Mouse (Mus musculus) neural tube, embryonic 11.5 days (tissue): Measurements from ENCODE around the gene Ubn1. TPM values are rescaled to one million over a fixed set of nuclear protein-coding genes. Genes with fewer than 3 reads are reported as not detected.

Source experiments
- ATAC-seq: fragments of 200-750 bp; cut with Nextera tagmentation; 2 replicates; pipeline ENCODE4 v1.8.0; 2017; ENCODE audit warnings: moderate number of reproducible peaks, mild to moderate bottlenecking, moderate TSS enrichment, moderate library complexity; ENCODE audit not compliant: insufficient read depth, low FRiP score, low TSS enrichment
- DNase-seq: peaks from one replicate; pipeline ENCODE4 v3.0.0-alpha.2; 2015; ENCODE audit warnings: low spot score
- H3K27ac ChIP-seq: fragments of 300-500 bp; sonication (generic); 2 replicates; pipeline ENCODE4 v1.5.1; 2014; ENCODE audit warnings: low read depth, mild to moderate bottlenecking, low read length
- H3K27me3 ChIP-seq: fragments of 300-500 bp; sonication (generic); 2 replicates; pipeline ENCODE4 v1.6.1; 2014; ENCODE audit warnings: mild to moderate bottlenecking, low read length, mixed read lengths; ENCODE audit not compliant: control insufficient read depth, insufficient read depth
- H3K36me3 ChIP-seq: fragments of 300-500 bp; sonication (generic); 2 replicates; pipeline ENCODE4 v1.6.1; 2014; ENCODE audit warnings: mild to moderate bottlenecking, low read length, moderate library complexity, mixed read lengths; ENCODE audit not compliant: control insufficient read depth, insufficient read depth
- H3K4me1 ChIP-seq: fragments of 300-500 bp; sonication (generic); 2 replicates; pipeline ENCODE4 v1.6.1; 2014; ENCODE audit warnings: low read length, mixed read lengths; ENCODE audit not compliant: control insufficient read depth, insufficient read depth
- H3K4me2 ChIP-seq: fragments of 300-500 bp; sonication (generic); 2 replicates; pipeline ENCODE4 v1.6.1; 2014; ENCODE audit warnings: low read depth, mild to moderate bottlenecking, moderate library complexity
- H3K4me3 ChIP-seq: fragments of 300-500 bp; sonication (generic); 2 replicates; pipeline ENCODE4 v1.5.1; 2014; ENCODE audit warnings: low read depth, low read length
- H3K9ac ChIP-seq: fragments of 300-500 bp; sonication (generic); 2 replicates; pipeline ENCODE4 v1.6.1; 2014; ENCODE audit warnings: mild to moderate bottlenecking, low read length
- H3K9me3 ChIP-seq: fragments of 300-500 bp; sonication (generic); 2 replicates; pipeline ENCODE4 v1.6.1; 2016; ENCODE audit warnings: low read length; ENCODE audit not compliant: control insufficient read depth
- WGBS: fragments of 180-500 bp; shearing (Covaris S2); extraction: QIAGEN DNeasy Blood & Tissue Kit; methylation state at CpG from one replicate; pipeline ENCODE4 v1.1.7; 2014; 5-methylcytosine and 5-hydroxymethylcytosine counted together
- polyA plus RNA-seq: library from polyadenylated mRNA; unstranded; fragments of >200 nt; fragmentation: Nextera tagmentation; extraction: Ambion mirVana; gene quantifications from 2 replicates; pipeline ENCODE4 v1.2.1, GENCODE M21; 2014

Ubn1 gene
- polyA plus RNA-seq, 1 experiment from 2014 or later: 22.6 TPM

DNA sequence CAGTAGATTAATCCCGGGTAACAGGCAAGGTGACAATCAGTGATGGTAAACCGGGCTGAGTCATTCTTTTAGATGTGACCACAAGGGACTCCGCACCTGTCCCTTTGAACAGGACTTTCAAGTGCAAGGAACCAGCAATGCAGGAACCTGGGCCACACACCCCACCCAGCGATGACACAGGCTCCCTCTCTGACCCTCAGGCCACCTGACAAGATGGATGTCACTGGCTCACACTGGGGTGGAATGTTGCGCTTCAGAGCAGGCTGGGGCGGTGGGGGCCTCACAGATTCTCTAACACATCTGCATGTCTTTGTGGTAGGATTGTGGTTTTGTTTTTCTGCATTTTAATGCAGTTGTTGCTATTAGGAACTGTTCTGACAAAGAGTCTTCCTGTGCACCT lies 73.6 kb downstream of the Ubn1 start:
- no peak overlapping the region for H3K9ac ChIP-seq
- WGBS: 65% methylated on average over 6 of the region's 6 CpGs
- no peak overlapping the region for H3K4me2 ChIP-seq
- no peaks in the 10 kb centered on the region for H3K36me3 ChIP-seq
- no peak overlapping the region for H3K27ac ChIP-seq
- DNase-seq (no peak), ATAC-seq (no peak)
- no peak overlapping the region for H3K4me3 ChIP-seq
- no peaks in the 10 kb centered on the region for H3K4me1 ChIP-seq
- no peaks in the 10 kb centered on the region for H3K27me3 ChIP-seq
- no peaks in the 10 kb centered on the region for H3K9me3 ChIP-seq

DNA sequence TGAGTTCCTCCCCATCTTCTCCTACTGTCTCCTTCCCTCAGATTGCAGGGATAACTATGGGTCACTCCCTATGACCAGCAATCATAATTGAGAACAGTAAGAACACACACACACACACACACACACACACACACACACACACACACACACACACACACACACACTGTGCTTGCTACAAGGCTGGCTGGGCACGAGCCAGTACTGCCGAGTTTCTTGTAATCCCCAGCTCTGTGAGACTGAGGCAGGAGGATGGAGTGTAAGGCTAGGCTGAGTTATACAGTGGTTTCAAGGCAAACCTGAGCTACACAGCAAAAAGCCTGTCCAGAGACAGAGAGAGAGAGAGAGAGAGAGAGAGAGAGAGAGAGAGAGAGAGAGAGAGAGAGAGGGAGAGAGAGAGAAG lies 80.3 kb downstream of the Ubn1 start:
- Histone ChIP-seq H3K9ac (no peak overlapping the region), H3K4me3 (no peak overlapping the region), H3K4me1 (peaks cover 8% of the 10 kb centered on the region; the same call in 1 of the 2 replicates), H3K4me2 (no peak overlapping the region), H3K36me3 (no peaks in the 10 kb centered on the region), H3K27ac (no peak overlapping the region), H3K27me3 (peaks cover 35% of the 10 kb centered on the region), H3K9me3 (no peaks in the 10 kb centered on the region)
- 39% methylated on average over 2 of the region's 2 CpGs for WGBS
- ATAC-seq (no peak), DNase-seq (no peak)

DNA sequence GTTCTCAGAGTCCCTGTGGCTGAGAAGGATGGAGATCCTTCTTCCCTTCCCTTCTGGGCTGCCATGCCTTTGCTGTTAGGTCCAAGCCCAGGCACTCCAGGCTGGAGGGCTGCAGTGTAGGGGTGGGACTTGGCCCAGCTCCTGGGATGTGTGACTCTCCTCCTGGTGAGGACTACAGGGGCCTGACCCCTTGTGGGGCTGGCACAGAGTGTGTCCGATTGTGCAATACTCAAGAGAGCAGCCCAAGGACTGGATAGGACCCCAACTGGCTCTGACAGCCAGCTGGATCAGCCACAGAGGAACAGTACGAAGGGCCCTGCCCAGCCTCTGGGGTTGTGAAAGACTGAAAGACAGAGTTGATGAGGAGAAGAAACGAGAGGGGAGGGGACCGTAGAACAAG lies 80.9 kb downstream of the Ubn1 start:
- H3K36me3 ChIP-seq: no peaks in the 10 kb centered on the region
- H3K4me3 ChIP-seq: no peak overlapping the region
- peaks cover 8% of the 10 kb centered on the region; the same call in 1 of the 2 replicates for H3K4me1 ChIP-seq
- 6% methylated on average over 4 of the region's 4 CpGs for WGBS
- H3K9ac ChIP-seq: no peak overlapping the region
- no peaks in the 10 kb centered on the region for H3K9me3 ChIP-seq
- no peak for ATAC-seq
- H3K27ac ChIP-seq: no peak overlapping the region
- H3K4me2 ChIP-seq: no peak overlapping the region
- peaks cover 35% of the 10 kb centered on the region for H3K27me3 ChIP-seq
- no peak for DNase-seq

DNA sequence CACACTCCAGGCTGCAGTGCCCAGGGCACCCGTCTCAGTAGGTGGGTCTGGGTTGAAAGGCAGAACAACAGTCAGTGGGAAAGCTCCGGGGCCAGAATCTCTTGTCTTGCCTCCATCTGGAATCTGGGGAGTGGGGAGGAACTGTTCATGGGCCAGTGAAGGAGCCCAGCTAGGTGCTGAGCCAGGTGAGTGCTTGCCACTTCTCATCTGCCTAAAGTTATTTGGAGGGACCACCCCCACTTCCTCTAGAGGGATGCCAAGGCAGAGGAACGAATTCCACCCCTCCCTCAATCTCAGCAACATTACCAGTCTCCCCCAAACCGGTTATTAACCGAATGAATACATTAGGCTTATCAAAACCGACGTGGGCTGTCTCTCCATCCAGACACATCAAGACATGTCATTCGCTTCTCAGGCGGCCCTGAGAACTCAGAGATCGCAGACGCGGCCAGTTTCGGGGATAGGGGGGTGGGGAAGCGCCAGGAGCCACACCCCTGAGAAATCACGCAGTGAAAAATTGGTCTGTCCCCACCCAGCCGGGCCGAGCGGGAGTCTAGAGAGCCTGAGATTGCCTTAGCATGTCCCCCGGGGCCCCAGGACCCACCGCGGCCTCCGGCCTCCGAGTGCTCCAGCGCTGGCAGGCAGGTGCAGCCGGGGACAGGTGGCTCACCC lies 81.5 kb downstream of the Ubn1 start:
- Histone ChIP-seq H3K9ac (no peak overlapping the region), H3K27me3 (peaks cover 35% of the 10 kb centered on the region), H3K4me3 (no peak overlapping the region), H3K27ac (no peak overlapping the region), H3K36me3 (no peaks in the 10 kb centered on the region), H3K4me1 (peaks cover 8% of the 10 kb centered on the region; the same call in 1 of the 2 replicates), H3K9me3 (no peaks in the 10 kb centered on the region), H3K4me2 (no peak overlapping the region)
- ATAC-seq: no peak
- DNase-seq: no peak
- 2% methylated on average over 25 of the region's 25 CpGs for WGBS

DNA sequence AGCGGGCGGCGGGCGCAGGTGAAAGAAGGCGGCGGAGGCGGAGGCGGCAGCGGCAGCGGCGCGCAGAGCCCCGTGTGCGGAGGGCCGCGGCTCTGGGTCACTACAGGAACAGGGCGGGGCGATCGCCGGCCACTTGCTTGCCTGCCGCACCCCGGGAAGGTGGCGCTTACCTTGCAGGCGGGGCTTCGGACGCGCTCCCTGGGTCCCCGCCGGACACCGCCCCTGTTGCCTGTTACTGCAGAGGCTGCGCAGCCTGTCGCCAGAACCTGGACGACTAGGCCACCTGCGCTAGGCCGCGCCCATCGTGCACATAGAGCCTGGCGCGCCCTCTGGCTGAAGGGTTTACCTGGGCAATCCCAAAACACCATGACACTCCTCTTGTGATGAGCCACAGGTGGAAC lies 82.5 kb downstream of the Ubn1 start, which contains the start of gene Ppl:
TSS of gene Ppl (minus strand) at position 21 of the 401 bp plus-strand sequence.
- no peaks in the 10 kb centered on the region for H3K9me3 ChIP-seq
- no peak within 1 kb of the TSS for H3K9ac ChIP-seq

DNA sequence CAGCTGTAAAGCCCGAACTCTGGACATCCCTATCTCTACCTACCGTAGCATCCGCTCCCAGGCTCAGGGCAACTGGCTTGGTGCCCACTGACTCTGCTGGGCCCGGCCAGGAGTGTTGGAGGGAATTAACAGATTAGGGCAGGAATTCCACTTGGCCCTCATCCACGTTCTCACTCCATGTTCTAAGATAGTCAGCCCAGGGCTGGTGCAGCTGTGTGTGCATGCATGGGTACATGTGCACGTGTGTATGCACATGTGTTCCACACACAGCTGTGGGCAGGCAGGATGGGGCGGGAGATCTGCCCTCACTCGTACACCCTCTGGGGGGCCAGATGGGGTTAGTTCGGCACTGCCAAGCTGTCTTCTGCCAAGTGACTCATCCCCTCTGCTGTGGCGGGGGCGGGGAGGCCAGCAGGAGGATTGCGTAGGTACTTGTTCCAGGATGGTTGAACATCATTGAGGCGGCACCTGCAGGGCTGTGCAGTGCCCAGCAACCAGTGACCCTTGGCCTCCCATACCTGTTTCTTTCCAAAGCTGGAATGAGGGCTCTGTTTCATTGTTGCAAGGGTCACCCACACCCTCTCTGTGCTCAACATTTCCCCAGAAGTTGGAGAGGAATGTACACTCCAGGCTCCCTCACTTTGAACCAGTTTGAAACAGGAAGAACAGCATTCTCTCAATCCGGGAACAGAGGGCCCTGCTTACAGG lies 84.9 kb downstream of the Ubn1 start:
- 86% methylated on average over 14 of the region's 14 CpGs for WGBS
- peaks cover 8% of the 10 kb centered on the region; the same call in 1 of the 2 replicates for H3K4me1 ChIP-seq
- no peak overlapping the region for H3K9ac ChIP-seq
- H3K4me3 ChIP-seq: no peak overlapping the region
- H3K9me3 ChIP-seq: no peaks in the 10 kb centered on the region
- H3K27me3 ChIP-seq: peaks cover 35% of the 10 kb centered on the region
- H3K27ac ChIP-seq: no peak overlapping the region
- H3K36me3 ChIP-seq: no peaks in the 10 kb centered on the region
- ATAC-seq: no peak
- no peak for DNase-seq
- no peak overlapping the region for H3K4me2 ChIP-seq

More for the DNA sequence above, 82.5 kb downstream of the Ubn1 start, which contains the start of gene Ppl:
- H3K27me3 ChIP-seq: peaks cover 35% of the 10 kb centered on the region
- ATAC-seq: no peak
- H3K4me1 ChIP-seq: peaks cover 8% of the 10 kb centered on the region; the same call in 1 of the 2 replicates
- H3K27ac ChIP-seq: no peak within 1 kb of the TSS
- peak within 1 kb of the TSS; percentile 39 for H3K4me2 ChIP-seq
- WGBS: under 1% methylated on average over 39 of the region's 39 CpGs
- H3K4me3 ChIP-seq: peak within 1 kb of the TSS; percentile 27
- no peaks in the 10 kb centered on the region for H3K36me3 ChIP-seq
- no peak for DNase-seq

DNA sequence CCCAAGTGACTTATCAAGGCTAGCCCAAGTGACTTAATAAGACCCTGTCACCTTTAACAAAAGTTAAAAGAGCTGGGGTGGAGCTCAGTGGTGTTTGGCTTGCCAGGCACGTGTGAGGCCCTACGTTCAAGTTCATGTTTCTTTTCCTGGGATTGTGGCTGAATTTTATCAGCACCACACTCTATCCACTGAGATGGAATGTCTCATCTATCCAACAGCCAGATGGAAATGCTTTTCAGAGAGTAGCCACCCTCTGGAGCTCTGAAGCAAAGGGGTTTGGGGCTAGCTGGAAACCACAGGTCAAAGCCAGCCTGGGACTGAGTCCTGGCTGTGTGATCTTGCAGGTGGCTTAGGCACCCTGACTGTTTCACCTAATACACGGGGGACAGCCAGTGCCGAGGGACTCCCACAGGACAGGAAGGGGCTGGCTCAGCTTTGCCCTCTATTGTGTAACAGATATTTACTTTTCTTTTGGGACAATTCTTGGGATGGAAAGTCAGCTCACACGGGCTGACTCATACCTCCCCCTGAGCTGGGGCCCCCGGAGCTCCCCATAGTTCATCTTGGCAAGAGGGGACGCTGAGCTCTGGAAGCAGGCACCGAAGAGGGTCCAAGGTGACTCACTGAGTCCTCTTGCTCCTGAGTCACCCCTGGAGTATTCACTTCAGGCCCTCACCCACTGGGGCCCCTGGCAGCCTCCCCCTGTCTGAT lies 85.8 kb downstream of the Ubn1 start:
- 65% methylated on average over 8 of the region's 8 CpGs for WGBS
- H3K9me3 ChIP-seq: no peaks in the 10 kb centered on the region
- peaks cover 29% of the 10 kb centered on the region for H3K27me3 ChIP-seq
- no peaks in the 10 kb centered on the region for H3K36me3 ChIP-seq
- DNase-seq (no peak), ATAC-seq (no peak)
- H3K4me1 ChIP-seq: peaks cover 8% of the 10 kb centered on the region; the same call in 1 of the 2 replicates
- no peak overlapping the region for H3K9ac ChIP-seq
- no peak overlapping the region for H3K4me3 ChIP-seq
- H3K4me2 ChIP-seq: no peak overlapping the region
- H3K27ac ChIP-seq: no peak overlapping the region
